Mouse (Mus musculus): ENCODE data around the gene Fbln1. TPM values are rescaled to one million over a fixed set of nuclear protein-coding genes. Genes with fewer than 3 reads are reported as not detected.
"Not testable (repeated sequence)": the region's sequence is repeated elsewhere in the genome, so short reads cannot be mapped to it uniquely, and the experiment has no call there.

Fbln1 gene
- total RNA-seq, 2 experiments from 2014 or later, result 29.0 to 32.9 TPM

- DNase-seq (ENCODE audit: low spot score in 2 of 2), result not testable (repeated sequence)
Observed at GRCm38 (mm10) chr15:85333511-85333910, 127.8 kb downstream of the Fbln1 start.

GRCm38 (mm10) chr15:85334234-85334633 lies 128.5 kb downstream of the Fbln1 start:
- no peak for DNase-seq (ENCODE audit: low spot score in 2 of 2)

GRCm38 (mm10) chr15:85335671-85336300 lies 130.0 kb downstream of the Fbln1 start, which contains the start of gene Atxn10:
TSS of gene Atxn10 (plus strand) at chr15:85336245.
- no peak for DNase-seq (ENCODE audit: low spot score in 2 of 2)

Other genes starting within 250 kb of the Fbln1 start
- 10 to 100 TPM; 38.8 to 53.7 TPM for gene 5031439G07Rik, start 217.4 kb upstream of the Fbln1 start, total RNA-seq (2021)
- gene Upk3a, start 188.8 kb upstream of the Fbln1 start, total RNA-seq (2021), result not detected
- gene Fam118a, start 177.0 kb upstream of the Fbln1 start, total RNA-seq (2021), result 1 to 10 TPM; 8.2 to 9.8 TPM
- gene Smc1b, start 74.0 kb upstream of the Fbln1 start, total RNA-seq (2021), result not detected
- not detected for gene Ribc2, start 73.9 kb upstream of the Fbln1 start, total RNA-seq (2021)
- 100 to 1,000 TPM; 108 to 119 TPM for gene Atxn10, start 130.3 kb downstream of the Fbln1 start, total RNA-seq (2021)

All from adrenal gland, adult 18-20 months (tissue).